Mouse (Mus musculus): ENCODE measurements around the gene Dolk. TPM values are rescaled to one million over a fixed set of nuclear protein-coding genes. Genes with fewer than 3 reads are reported as not detected.

Dolk gene
- 10 to 100 TPM; 25.8 to 29.2 TPM for total RNA-seq (2021)
- long read RNA-seq, experiment 1, transcript Dolk-201 (1 exons, 2,104 nt): major isoform, 42 of 42 reads
- long read RNA-seq, experiment 1, partial matches to known transcripts: 0 of 42 reads
- long read RNA-seq, experiment 1, other reads (novel, unspliced or antisense): 0 of 42 reads
- long read RNA-seq, experiment 2, transcript Dolk-201 (1 exons, 2,104 nt): major isoform, 40 of 40 reads
- long read RNA-seq, experiment 2, partial matches to known transcripts: 0 of 40 reads
- long read RNA-seq, experiment 2, other reads (novel, unspliced or antisense): 0 of 40 reads

DNA sequence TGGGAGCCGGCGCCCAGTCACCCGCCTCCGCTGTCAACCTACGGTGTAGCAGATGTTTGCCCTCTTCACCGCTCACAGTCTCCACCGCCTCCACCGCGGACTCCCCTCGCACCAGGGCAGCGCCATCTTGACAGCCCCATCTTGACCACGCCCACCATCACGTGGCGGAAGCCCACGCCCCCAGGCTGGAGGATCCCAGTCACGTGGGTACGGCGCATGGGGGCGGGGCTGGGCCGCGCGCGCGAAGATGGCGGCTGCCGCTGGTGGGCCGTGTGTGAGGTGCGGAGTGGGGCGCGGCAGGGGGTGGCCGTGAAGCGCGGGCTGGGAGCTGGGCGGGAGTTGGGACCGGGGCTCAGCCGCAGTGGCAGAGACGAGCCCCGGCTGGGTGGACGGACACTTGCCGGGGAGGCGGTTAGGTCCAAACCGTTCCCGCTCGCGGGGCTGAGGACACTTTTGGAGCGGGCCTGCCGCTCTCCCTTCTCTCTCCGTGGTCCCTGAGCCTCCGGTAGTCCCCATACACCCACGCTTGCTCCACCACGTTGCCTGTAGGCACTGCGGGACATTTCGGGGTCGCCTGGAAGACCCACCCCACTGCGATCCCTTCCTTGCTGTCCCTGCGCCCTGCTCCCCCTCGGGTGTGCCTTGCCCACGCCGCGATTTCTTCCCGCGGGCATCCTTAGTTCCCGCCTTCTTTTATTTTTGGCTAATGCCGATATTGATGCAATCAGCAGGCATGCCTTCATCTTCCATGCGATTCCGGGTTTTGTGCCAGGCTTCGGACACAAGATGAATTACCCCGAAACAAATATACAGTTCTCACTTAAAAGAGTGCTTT is at the start of gene Dolk, which contains the start of gene Nup188:
Gene Dolk, minus strand, starts transcription at position 143 of the 835 bp plus-strand sequence.
Gene Nup188, plus strand, starts transcription at position 206 of the 835 bp plus-strand sequence.
- intact Hi-C loops (cut with DNase I): no loop called here
- peak; percentile 95 to 98 for DNase-seq (ENCODE audit: low spot score in 2 of 2)

DNA sequence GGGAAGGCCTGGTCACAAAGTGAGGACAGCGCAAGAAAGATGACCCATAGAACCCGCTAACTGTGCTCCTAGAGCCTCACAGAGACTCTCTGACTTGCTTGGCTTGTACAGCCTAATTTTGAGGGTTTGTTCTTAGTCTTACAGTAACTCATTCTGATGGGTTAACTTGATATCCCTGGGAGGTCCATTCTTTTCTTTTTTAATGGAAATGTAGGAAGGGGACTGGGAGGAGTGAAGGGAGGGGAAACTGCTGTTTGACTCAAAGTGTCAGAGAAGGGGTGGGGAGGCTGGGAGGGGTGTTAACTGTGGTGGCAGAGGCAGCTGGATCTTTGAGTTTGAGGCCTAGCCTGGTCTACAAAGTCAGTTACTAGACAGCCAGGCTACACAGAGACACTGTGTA is 49.2 kb upstream of the Dolk start:
- DNase-seq (ENCODE audit: low spot score in 2 of 2): no peak
- intact Hi-C loops (cut with DNase I): no loop called here

DNA sequence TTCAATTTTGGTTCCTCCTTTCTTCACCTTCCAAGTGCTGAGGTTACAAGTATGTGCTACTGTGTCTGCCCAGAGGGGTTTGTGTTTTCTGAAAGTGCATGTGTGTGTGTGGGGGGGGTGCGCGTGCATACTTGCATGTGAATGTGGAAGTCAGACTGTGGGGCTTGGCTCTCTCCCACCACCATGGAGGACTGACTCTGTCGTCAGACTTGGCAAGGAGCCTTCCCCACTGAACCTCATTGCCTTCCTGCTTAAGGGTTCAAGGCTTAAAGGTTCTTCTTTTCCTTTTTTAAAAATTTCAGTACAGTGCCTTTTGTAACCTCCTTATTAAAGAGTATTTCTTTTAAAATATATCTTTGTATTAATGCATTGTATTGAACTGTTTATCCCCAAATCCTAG is 42.7 kb upstream of the Dolk start:
- no peak for DNase-seq (ENCODE audit: low spot score in 2 of 2)

DNA sequence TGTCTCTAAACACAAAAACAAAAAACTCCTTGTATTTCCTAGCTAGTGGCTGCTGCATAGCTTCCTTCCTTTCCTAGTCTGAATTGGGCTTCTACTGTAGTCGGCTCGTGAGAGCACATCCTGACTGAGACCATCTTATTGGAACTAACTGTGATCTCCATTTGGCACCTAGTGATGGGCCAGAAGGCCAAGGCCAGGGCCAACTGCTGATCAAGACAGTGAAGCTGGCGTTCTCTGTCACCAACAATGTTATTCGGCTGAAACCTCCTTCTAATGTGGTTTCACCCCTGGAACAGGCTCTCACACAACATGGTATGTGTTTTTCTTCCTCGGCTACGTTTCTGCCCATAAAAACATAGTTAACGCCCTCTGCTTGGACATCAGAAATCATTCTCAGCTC is 41.1 kb upstream of the Dolk start:
- no peak for DNase-seq (ENCODE audit: low spot score in 2 of 2)
- intact Hi-C loops (cut with DNase I): loop anchor here (10.0 kb wide), 1 partner anchor 402 kb away; no protein-coding TSS in a partner anchor

More for the DNA sequence above, 42.7 kb upstream of the Dolk start:
- intact Hi-C loops (cut with DNase I): loop anchor here (10.0 kb wide), 1 partner anchor 404 kb away; no protein-coding TSS in a partner anchor

DNA sequence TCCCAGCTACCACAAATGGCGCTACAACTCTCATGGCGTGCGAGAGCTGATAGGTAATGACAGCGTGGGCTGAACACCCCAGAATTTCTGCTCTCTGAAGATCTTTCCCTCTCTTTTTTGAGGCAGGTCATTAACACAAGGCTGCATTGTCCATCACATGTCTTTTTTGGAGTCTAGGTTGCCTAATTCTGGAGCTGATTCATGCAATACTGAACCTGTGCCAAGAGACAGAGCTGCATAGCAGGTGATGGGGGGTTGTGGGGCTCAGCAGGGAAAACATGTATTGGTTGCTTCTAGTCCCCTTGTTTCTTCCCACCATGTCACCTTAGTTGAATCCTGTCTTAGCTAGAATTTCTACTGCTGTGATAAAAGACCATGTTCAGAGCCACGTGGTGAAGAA is 39.2 kb upstream of the Dolk start:
- DNase-seq (ENCODE audit: low spot score in 2 of 2): no peak
- intact Hi-C loops (cut with DNase I): loop anchor here (10.0 kb wide), 1 partner anchor 400 kb away; no protein-coding TSS in a partner anchor

DNA sequence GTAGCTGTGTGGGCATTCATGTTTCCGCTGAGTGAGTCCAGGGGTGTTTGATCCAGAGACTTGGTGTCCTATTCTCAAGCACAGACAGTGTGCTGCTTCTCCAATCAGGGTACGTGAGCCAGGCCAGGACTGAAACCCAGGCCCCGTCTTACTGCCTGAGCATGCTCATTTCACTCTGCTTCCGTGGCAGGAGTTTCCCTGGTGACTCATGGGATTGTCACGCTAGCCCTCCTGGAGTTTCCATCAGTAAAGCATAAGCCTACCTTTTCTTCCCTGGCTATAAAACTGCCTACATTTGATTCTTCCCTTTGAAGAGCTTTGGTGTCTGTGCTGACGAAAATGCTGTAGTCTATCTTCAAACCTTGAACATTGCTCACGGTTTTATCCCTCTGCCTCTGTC is 37.0 kb upstream of the Dolk start:
- no peak for DNase-seq (ENCODE audit: low spot score in 2 of 2)
- intact Hi-C loops (cut with DNase I): loop anchor here (10.0 kb wide), 1 partner anchor 398 kb away; no protein-coding TSS in a partner anchor

DNA sequence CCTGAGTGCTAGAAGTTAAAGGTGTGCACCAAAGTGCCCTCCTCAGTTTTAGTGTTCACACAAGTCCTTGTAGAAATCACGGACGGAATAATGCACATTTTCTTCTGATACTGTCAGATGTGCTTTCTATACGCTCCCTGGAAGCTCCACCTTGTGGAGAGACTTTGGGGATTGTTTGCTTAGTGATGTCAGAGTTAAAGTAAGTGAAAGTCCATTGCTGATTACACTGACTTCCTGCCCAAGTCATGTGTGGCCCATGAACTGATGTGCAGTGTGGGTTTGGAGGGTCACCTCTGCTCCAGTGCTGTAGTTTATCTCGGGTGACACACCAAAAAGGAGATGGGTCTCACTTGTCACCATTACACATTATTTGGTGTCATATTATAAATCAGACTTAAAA is 33.1 kb upstream of the Dolk start:
- intact Hi-C loops (cut with DNase I): no loop called here
- no peak for DNase-seq (ENCODE audit: low spot score in 2 of 2)

DNA sequence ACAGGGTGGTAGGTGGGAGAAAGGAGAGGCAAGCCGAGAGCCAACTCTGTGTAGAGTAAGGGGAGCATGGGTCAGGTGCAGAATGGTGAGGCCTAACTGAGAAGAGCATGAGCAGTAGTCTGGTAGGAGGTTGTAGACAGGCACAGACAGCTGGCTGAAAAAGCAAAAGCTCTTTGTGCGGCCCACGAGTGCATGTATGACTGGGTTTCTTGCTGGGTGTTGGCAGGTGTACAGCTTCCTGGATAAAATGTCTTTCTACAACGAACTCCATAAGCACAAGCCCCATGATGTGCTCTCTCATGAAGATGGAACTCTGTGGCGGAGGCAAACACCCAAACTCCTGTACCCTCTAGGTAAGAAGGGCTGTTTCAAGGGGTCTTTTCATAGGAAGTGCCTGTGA is 30.8 kb upstream of the Dolk start:
- DNase-seq (ENCODE audit: low spot score in 2 of 2): no peak
- intact Hi-C loops (cut with DNase I): no loop called here

DNA sequence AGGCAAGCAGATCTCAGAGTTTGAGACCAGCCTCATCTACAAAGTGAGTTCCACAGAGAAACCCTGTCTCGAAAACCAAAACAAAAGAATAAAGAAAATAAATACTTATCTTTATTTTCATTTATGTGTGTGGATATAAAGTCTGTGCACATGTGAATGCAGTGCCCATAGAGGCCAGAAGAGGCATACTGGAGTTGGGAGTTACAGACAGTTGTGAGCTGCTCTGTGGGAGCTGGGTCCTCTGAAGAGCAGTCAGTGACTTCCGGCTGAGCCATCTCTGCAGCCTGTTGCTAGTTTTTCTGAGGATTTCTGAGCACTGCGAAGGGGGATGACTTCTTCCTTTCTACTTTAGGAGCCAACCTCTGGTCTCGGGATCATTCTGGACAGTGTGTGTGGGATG is 30.0 kb upstream of the Dolk start:
- intact Hi-C loops (cut with DNase I): no loop called here
- DNase-seq (ENCODE audit: low spot score in 2 of 2): no peak

DNA sequence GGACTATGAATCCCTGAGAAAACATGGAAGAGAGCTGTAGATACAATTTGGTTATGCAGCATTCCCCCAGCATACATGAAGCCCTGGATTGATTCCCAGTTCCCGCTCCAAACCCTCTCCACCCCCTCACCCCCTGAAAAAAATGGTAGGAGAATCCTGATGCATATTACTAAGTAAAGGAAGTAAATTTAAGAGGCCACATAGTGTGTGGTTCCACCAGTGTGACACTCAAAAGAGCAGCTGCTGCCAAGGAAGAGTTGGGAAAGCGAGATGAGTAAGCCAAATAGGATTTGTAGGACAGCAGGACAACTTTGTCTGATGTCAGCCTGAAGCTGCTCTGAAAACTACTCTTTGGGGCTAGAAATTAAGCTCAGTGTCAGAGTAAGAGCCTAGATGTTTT is 25.3 kb upstream of the Dolk start:
- intact Hi-C loops (cut with DNase I): no loop called here
- DNase-seq (ENCODE audit: low spot score in 2 of 2): no peak

DNA sequence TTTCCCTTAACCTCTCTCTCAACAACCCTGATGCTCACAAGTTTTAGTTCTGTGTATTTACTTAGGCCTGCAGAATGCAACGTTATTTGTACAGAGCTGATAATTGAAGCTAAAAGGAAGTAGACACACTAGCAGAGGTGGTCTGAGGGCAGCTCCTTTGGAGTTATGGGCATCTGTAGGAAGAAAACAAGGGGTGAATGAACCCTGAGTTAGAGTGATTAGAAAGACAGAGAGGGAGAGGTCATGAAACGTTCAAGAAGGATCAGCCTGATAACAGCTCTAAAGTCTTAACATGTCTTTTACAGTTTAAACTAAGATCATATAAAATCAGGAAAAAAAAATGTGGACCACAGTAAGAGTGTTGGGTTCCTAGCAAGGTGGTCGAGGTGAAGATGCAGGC is 23.2 kb upstream of the Dolk start:
- intact Hi-C loops (cut with DNase I): no loop called here
- DNase-seq (ENCODE audit: low spot score in 2 of 2): no peak

DNA sequence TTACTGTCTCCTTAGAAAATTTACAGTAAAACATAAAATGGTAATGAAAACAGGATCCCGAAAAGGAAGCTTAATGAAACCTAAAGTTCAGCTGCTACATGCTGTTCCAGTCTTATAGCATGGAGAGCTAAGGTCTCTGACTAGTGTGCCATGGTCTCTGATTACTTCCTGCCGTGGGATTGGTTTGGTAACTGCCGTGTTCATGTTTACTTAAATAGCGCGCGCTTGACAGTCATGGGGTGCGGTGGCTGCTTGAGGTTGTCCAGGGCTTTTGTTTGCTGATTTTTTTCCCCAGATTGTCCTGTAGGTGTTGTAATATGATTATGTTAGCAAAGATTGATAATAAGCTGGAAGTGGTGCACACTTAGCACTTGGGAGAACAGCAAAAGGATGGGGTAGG is 20.0 kb upstream of the Dolk start:
- DNase-seq (ENCODE audit: low spot score in 2 of 2): no peak
- intact Hi-C loops (cut with DNase I): no loop called here

DNA sequence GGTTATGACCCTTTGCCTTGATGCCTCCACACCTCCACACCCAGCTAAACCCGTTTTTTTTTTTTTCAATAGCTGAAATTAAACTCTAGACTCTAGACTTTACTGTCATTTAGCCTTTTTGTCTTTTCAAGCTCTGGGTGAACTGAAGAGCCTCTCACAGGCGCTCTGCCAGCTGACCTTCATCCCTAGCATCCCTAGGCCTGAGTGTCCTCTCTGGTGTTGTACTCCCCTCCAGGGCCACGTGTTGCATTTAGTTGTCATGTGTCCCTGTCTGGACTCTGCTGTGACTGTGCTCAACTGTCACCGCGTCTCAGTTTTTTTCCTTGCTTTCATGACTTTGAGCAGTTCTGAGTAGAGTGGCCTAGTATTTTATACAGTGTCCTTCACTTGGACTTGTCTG is 13.8 kb upstream of the Dolk start:
- intact Hi-C loops (cut with DNase I): no loop called here

DNA sequence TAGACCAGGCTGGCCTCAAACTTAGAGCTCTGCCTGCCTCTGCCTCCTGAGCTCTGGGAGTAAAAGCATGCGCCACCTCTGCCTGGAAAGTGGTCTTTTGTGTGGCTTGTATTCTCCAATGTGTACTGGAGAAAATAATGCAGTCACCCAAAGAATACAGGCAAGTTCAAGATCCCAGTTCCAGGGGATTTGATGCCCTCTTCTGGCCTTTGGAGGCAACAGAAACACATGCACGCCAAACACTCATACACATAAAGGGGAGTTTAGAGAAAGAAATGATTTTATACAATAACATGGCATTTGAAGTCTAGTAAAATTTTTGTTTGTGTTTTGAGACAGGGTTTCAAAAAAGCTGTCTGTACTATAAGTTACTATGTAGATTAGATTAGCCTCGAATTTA is 13.4 kb upstream of the Dolk start:
- DNase-seq (ENCODE audit: low spot score in 2 of 2): no peak
- intact Hi-C loops (cut with DNase I): no loop called here

More for the DNA sequence above, 13.8 kb upstream of the Dolk start:
- DNase-seq (ENCODE audit: low spot score in 2 of 2): no peak

DNA sequence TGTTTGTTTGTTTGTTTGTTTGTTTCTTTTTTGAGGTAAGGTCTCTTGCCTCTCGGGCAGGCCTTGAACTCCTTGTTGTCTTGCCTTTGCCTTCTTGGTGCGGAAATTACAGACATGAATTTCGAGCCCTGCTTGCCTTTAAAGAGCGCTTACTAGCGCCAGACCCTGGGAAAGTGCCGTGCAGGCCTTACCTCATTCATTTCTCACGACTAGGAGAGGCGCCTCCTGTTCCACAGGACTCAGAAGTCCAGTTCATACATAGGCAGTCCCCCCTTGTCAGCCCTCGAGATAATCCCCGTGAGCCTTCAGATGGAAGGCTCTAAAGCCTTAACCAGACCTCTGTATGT is 866 bp upstream of the Dolk start:
- intact Hi-C loops (cut with DNase I): no loop called here
- DNase-seq (ENCODE audit: low spot score in 2 of 2): peak; percentile 19 to 40

DNA sequence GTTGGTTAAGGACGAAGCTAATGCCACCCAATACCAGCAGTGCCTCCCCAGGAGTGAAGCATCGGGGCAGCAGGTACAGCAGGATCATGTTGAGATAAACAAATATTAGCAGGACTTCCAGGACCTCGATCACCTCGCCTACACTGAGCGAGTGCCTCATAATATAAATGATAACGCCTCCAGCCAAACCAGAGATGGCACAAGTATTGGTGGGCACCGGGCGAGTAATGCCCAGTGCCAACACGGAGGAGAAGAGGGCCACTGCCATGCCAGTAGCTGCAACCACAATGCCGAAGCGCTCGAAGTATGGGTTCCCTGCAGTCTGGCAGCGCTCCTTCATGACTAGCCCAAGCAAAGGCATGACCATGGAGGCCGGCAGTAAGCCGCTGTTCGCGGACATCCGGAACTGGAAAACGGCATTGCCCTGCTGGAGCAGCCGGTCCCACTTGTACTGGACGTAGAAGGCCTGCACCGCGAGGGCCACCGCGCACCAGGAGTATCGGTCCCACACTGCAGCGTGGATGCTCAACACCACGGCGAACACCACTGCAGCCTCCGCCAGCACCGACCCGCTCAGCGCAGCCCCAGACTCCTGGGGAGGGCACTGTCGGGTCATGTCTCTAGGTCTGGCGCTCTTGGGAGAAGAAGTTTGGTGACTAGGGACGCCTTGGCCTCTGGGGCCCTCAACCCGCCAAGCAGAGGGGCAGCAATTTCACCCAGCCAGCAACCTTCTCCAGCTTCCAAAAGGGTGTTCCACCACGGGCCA is 535 bp downstream of the Dolk start:
- intact Hi-C loops (cut with DNase I): no loop called here
- DNase-seq (ENCODE audit: low spot score in 2 of 2): peak; percentile 14 to 23

DNA sequence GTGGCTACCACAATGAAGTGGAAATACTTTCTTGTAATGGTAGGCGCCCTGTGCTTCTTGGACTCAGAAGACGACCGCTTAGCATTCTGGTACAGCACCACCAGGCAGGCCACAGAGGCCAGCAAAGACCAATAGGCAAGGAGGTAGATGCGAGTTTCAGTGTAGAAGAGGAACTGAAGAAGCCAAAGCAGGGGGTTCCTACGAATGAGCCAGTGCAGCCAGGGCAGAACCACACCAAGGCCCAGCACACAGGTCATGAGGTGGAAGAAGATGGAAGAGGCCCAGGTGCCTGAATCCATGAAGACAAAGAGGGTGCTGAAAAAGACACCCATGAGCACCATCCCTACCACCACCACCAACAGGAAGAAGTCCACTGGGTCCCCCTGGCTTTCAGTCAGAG is 1.1 kb downstream of the Dolk start:
- DNase-seq (ENCODE audit: low spot score in 2 of 2): no peak
- intact Hi-C loops (cut with DNase I): no loop called here

DNA sequence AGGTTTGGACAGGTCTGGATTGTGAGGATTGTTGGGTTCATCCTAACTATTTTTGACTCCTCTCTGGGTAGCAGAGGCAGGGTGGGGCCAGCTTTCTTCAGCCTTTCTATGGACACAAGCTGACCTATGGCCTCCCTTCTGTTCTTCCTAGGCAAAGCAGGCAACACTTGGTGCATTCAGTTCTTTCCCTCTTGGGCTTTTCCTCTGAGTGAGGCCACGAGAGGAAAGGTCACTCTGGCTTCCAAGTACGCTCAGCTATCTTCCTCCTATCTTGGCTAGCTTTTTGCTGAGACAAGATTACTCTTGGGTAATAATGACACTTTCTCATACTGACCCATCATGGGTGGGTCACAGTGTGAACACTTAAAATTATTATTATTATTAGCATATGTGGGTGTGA is 2.9 kb downstream of the Dolk start:
- no peak for DNase-seq (ENCODE audit: low spot score in 2 of 2)
- intact Hi-C loops (cut with DNase I): no loop called here

DNA sequence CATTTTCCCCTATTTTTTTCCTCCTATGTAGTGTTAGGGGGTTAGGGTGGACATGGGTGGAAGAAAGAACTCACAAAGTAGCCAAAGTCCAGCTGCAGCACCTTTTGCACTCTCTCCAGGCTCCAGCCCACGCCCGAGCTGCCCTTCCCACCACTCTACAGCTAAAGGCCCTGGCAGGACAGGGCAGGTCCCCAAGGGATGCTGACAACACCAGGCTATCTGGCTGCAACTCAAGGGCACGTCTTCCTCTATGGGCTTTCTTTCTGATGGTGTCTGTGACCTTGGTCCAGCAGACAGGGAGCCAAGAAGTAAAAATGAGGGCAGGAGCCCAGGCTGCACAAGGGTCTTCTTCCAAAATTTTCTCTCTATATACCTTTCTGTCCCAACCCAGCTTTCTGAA is 4.5 kb downstream of the Dolk start:
- intact Hi-C loops (cut with DNase I): no loop called here
- no peak for DNase-seq (ENCODE audit: low spot score in 2 of 2)

DNA sequence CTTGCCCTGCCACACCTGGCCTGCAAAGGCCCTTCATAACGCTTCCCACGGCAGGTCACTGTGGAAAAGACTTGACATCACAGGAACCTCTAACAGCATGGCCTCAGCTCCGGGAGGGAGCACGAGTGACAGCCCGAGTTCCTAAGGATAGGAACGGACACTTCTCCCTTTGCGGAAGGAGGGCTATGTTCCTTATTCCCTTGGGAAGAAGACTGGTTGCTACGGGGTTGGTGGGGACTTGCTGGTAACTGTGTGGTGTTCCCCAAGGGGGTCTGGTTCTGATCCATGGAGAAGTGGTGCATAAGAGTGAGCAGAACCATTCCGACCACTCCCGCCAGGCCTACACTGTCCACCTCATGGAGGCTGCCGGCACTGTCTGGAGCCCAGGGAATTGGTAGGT is 5.4 kb downstream of the Dolk start, which contains the start of gene Gm28038:
Gene Gm28038, plus strand, starts transcription at position 301 of the 400 bp plus-strand sequence.
- DNase-seq (ENCODE audit: low spot score in 2 of 2): no peak
- intact Hi-C loops (cut with DNase I): no loop called here

Data from left cerebral cortex, postnatal 14 days (tissue).